Mouse (Mus musculus) heart, postnatal 4 days (tissue): ENCODE data around the gene Chrna1. TPM values are rescaled to one million over a fixed set of nuclear protein-coding genes. Genes with fewer than 3 reads are reported as not detected.
A peak's percentile ranks its signal among the peaks of the same experiment; 100 is the strongest.

ENCODE experiments used
- DNase-seq: peaks from one replicate; pipeline ENCODE4 v3.0.0; 2021
- total RNA-seq, 2 experiments: library from RNA; stranded (reverse); gene quantifications; 2 replicates each; pipeline ENCODE4 v1.2.3; 2021

Gene Chrna1
- total RNA-seq, 2 experiments from 2014 or later, result 0.14 TPM; not detected in 1

- no peak for DNase-seq
Measured at GRCm38 (mm10) chr2:73554389-73554788, 25.7 kb downstream of the Chrna1 start.

- DNase-seq, result no peak
Measured at GRCm38 (mm10) chr2:73552926-73553325, 27.2 kb downstream of the Chrna1 start.

- no peak for DNase-seq
Measured at GRCm38 (mm10) chr2:73550725-73551124, 29.4 kb downstream of the Chrna1 start.

GRCm38 (mm10) chr2:73548542-73548941 is 31.6 kb downstream of the Chrna1 start:
- no peak for DNase-seq

GRCm38 (mm10) chr2:73547256-73547655 is 32.9 kb downstream of the Chrna1 start:
- no peak for DNase-seq

GRCm38 (mm10) chr2:73545556-73545955 is 34.6 kb downstream of the Chrna1 start:
- no peak for DNase-seq

- DNase-seq, result no peak
Measured at GRCm38 (mm10) chr2:73540450-73541162, 39.5 kb downstream of the Chrna1 start.

- no peak for DNase-seq
Measured at GRCm38 (mm10) chr2:73539697-73540096, 40.4 kb downstream of the Chrna1 start.

GRCm38 (mm10) chr2:73539141-73539540 is 41.0 kb downstream of the Chrna1 start:
- no peak for DNase-seq

- DNase-seq, result no peak
Measured at GRCm38 (mm10) chr2:73538590-73538989, 41.5 kb downstream of the Chrna1 start.

- no peak for DNase-seq
Measured at GRCm38 (mm10) chr2:73536091-73536783, 43.9 kb downstream of the Chrna1 start.

GRCm38 (mm10) chr2:73534720-73535119 is 45.4 kb downstream of the Chrna1 start:
- DNase-seq, result no peak

- DNase-seq, result no peak
Measured at GRCm38 (mm10) chr2:73530487-73530886, 49.7 kb downstream of the Chrna1 start.

- peak; percentile 87 for DNase-seq
Measured at GRCm38 (mm10) chr2:73529356-73530330, 50.5 kb downstream of the Chrna1 start, which contains the start of gene Wipf1. Gene Wipf1 (minus strand): TSS chr2:73529734.

GRCm38 (mm10) chr2:73528516-73529355 is 51.4 kb downstream of the Chrna1 start:
- DNase-seq, result peak; percentile 47

- no peak for DNase-seq
Measured at GRCm38 (mm10) chr2:73527956-73528355, 52.2 kb downstream of the Chrna1 start.

- peak; percentile 40 for DNase-seq
Measured at GRCm38 (mm10) chr2:73526691-73527090, 53.4 kb downstream of the Chrna1 start.

- DNase-seq, result no peak
Measured at GRCm38 (mm10) chr2:73522891-73523290, 57.2 kb downstream of the Chrna1 start.

GRCm38 (mm10) chr2:73522336-73522735 is 57.8 kb downstream of the Chrna1 start:
- no peak for DNase-seq

GRCm38 (mm10) chr2:73521737-73522136 is 58.4 kb downstream of the Chrna1 start:
- no peak for DNase-seq

GRCm38 (mm10) chr2:73518966-73519365 is 61.2 kb downstream of the Chrna1 start:
- DNase-seq, result no peak

- no peak for DNase-seq
Measured at GRCm38 (mm10) chr2:73518311-73518710, 61.8 kb downstream of the Chrna1 start.
